Mouse (Mus musculus) midbrain, embryonic 15.5 days (tissue): Measurements from ENCODE around the gene Vstm2b. TPM values are rescaled to one million over a fixed set of nuclear protein-coding genes. Genes with fewer than 3 reads are reported as not detected.
A peak's percentile ranks its signal among the peaks of the same experiment; 100 is the strongest.

Experiments used
- ATAC-seq: fragments of 200-750 bp; cut with Nextera tagmentation; replicated peaks from 2 replicates; pipeline ENCODE4 v1.8.0; 2017; ENCODE audit warnings: moderate TSS enrichment
- H3K27ac ChIP-seq: fragments of 300-500 bp; sonication (generic); 2 replicates; pipeline ENCODE4 v1.5.1; 2015; ENCODE audit warnings: mild to moderate bottlenecking, inconsistent platforms
- H3K27me3 ChIP-seq: fragments of 300-500 bp; sonication (generic); replicated peaks from 2 replicates; pipeline ENCODE4 v1.6.1; 2015; ENCODE audit warnings: inconsistent platforms
- H3K36me3 ChIP-seq: fragments of 300-500 bp; sonication (generic); replicated peaks from 2 replicates; pipeline ENCODE4 v1.6.1; 2015; ENCODE audit warnings: inconsistent platforms
- H3K4me1 ChIP-seq: fragments of 300-500 bp; sonication (generic); 2 replicates; pipeline ENCODE4 v1.6.1; 2015; ENCODE audit warnings: inconsistent platforms
- H3K4me2 ChIP-seq: fragments of 300-500 bp; sonication (generic); 2 replicates; pipeline ENCODE4 v1.6.1; 2015; ENCODE audit warnings: inconsistent platforms, mild to moderate bottlenecking, moderate library complexity
- H3K4me3 ChIP-seq: fragments of 300-500 bp; sonication (generic); 2 replicates; pipeline ENCODE4 v1.5.1; 2015; ENCODE audit warnings: mild to moderate bottlenecking, inconsistent platforms
- H3K9ac ChIP-seq: fragments of 300-500 bp; sonication (generic); 2 replicates; pipeline ENCODE4 v1.6.1; 2015; ENCODE audit warnings: mild to moderate bottlenecking, inconsistent platforms
- H3K9me3 ChIP-seq: fragments of 300-500 bp; sonication (generic); 2 replicates; pipeline ENCODE4 v1.6.1; 2016; ENCODE audit warnings: inconsistent platforms
- WGBS: fragments of 180-500 bp; shearing (Covaris S2); methylation state at CpG from one replicate; pipeline ENCODE4 v1.1.7; 2015; ENCODE audit warnings: mixed read lengths; 5-methylcytosine and 5-hydroxymethylcytosine counted together
- polyA plus RNA-seq: library from polyadenylated mRNA; unstranded; fragments of >200 nt; fragmentation: Nextera tagmentation; extraction: Ambion mirVana; gene quantifications from 2 replicates; pipeline ENCODE4 v1.2.1, GENCODE M21; 2015

Vstm2b gene
- polyA plus RNA-seq: 23.4 and 25.9 TPM in 2 replicates

DNA sequence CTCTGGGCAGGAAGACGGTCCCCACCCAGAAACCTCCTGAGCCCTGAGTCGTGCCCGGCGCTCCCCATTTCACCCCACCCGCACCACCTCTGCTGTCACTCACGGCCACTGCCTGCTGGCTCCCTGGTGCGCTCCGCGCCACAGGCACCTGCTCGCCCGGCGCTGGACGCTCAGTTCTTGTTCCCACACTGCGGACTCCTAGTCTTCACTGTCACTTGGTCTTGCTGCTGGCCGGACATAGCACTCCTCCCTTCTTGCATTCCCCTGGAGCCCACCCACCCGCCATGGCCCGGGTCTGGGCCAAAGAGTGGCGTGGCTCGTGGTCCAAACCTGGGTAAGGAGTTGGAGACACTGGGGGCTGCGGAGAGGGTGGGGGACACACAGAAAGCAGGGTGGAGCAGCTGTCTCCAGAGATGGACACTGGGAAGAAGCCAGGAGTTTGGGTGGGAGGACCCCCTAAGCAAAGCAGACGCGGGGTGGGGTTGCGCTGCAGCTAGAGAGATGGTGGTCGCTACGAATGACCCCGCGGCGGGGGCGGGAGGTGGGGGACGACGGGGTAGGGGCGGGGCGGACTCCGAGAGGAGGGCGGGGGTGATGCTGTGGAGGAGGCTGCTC, at the start of gene Vstm2b:
TSS of gene Vstm2b (plus strand) at position 233 of the 615 bp plus-strand sequence.
- peak within 1 kb of the TSS; percentile 73 for H3K9ac ChIP-seq
- H3K36me3 ChIP-seq: no peaks in the 10 kb centered on the region
- WGBS: under 1% methylated on average over 35 of the region's 35 CpGs
- peak within 1 kb of the TSS; percentile 95 for H3K4me2 ChIP-seq
- peak within 1 kb of the TSS; percentile 66 for H3K4me3 ChIP-seq
- no peaks in the 10 kb centered on the region for H3K9me3 ChIP-seq
- H3K27ac ChIP-seq: peak within 1 kb of the TSS; percentile 66
- H3K4me1 ChIP-seq: peaks cover 39% of the 10 kb centered on the region
- H3K27me3 ChIP-seq: peaks cover 6% of the 10 kb centered on the region; the same call in 1 of the 2 replicates
- ATAC-seq: peak; percentile 25

DNA sequence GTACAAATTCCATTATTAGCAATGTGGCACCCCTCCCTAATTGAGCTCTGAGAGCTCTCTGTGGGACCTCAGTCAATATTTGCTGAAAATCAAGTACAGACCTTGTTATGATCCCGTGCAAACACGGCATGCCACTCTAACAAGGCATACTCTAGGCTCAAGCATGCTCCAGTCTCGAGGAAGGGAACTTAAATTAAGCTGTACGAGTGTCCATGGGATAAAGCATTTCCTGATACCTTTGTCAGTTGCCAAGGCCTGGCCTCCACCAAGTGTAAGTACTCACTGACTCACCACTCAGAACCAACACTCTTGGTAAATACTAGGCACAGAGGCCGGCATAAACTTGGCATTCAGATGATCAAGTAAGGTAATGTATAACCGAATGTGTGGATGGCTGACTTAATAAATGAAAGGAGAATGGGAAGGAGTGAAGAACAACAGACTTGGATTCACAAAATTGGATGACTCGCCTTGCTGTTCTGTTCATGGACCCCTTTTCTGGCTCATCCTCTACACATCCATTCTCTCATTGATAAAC, 42.0 kb upstream of the Vstm2b start:
- Histone ChIP-seq H3K9me3 (no peaks in the 10 kb centered on the region), H3K27me3 (no peaks in the 10 kb centered on the region), H3K27ac (no peak overlapping the region), H3K36me3 (no peaks in the 10 kb centered on the region), H3K4me2 (no peak overlapping the region), H3K4me1 (no peaks in the 10 kb centered on the region), H3K4me3 (no peak overlapping the region), H3K9ac (no peak overlapping the region)
- WGBS: 84% methylated on average over 7 of the region's 7 CpGs
- no peak for ATAC-seq

DNA sequence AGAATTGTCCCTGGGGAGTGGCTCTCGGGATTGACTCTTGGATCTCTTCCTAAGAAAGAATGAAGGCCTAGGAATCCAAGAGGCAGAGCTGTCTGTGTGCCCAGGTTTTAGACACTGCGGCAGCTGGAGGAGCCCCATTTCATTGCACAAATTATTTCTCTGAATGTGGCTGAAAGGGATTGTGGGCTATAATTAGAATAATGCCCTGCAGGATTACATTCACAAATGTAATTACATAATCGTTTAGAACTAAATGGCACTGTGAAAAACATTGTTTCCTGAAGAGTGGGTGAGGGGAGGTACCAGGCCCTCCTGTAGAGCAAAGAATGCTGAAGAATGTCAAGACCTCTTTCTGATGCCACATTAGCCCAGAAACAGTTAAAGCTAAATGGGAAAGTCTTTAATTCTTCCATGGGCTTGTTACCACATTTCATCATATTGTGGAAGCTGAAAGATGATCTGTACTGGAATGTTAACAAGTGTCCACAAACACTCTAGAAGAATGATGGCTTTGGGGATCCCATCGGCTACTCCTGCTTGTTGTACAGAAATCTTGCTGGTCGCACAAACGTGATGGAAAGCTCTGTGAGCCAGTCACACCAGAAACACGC, 24.6 kb upstream of the Vstm2b start:
- H3K9ac ChIP-seq: no peak overlapping the region
- H3K4me3 ChIP-seq: no peak overlapping the region
- no peak overlapping the region for H3K27ac ChIP-seq
- no peaks in the 10 kb centered on the region for H3K36me3 ChIP-seq
- H3K4me1 ChIP-seq: 0 out of 2 replicates have a peak, but pooled peaks cover 3% of the 10 kb centered on the region
- H3K4me2 ChIP-seq: no peak overlapping the region
- no peak for ATAC-seq
- WGBS: 49% methylated on average over 7 of the region's 7 CpGs
- no peaks in the 10 kb centered on the region for H3K27me3 ChIP-seq
- no peaks in the 10 kb centered on the region for H3K9me3 ChIP-seq

DNA sequence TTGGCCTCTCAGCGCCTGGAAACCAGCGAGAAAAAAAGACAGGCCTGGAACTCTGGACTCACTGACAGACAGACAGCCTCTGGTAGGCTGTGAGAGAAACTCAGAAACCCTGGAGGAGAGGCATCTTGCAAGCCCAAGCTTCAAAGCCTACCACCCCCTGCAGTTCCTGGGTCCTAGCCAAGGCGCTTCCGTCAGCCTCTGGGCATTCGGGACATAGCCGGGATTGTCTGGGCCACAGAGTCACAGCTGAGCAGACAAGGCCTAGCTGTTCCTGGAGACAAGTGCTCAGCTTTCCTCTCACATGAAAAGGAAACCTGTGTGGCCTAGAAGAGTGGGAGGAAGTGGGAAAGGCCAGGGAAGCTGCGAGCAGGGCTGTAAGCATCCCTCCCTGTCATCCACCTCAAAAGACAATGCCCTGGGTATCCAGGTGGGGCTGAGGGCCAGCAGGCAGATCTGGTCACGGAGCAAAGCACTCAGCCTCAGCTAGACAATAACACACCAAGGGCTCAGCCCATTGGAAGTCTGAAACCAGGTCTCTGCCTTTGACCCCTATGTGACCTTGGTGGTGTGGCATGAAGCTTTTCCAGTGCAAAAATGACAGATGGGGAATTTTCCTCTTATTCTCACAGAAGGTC, 13.2 kb upstream of the Vstm2b start:
- Histone ChIP-seq H3K36me3 (no peaks in the 10 kb centered on the region), H3K4me2 (no peak overlapping the region), H3K27ac (peak overlapping the region; percentile 22; the same call in 1 of the 2 replicates), H3K9me3 (no peaks in the 10 kb centered on the region), H3K27me3 (no peaks in the 10 kb centered on the region), H3K4me1 (0 out of 2 replicates have a peak, but pooled peaks cover 5% of the 10 kb centered on the region), H3K9ac (no peak overlapping the region), H3K4me3 (no peak overlapping the region)
- 49% methylated on average over 8 of the region's 8 CpGs for WGBS
- peak; percentile 68; the same call in 1 of the 2 replicates for ATAC-seq

DNA sequence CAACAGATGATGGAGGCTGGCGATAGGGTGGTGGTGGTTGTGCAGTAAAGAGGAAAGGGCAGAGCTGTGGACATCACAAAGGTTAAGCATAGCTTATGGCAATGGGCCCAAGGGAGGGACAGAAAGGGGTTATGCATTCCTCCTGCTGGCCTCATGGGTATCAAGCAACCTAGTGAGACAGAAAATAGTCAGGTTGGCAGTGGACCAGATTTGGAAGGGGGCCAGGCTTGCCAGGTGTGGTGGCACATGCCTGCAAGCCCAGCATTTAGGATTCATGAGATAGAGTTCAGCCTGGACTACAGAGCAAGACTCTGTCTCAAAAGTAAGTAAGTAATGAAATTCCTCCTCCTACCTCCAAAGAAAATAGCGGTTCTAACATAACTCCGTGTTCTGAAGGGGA, 9.8 kb upstream of the Vstm2b start:
- Histone ChIP-seq H3K36me3 (no peaks in the 10 kb centered on the region), H3K4me2 (no peak overlapping the region), H3K9me3 (no peaks in the 10 kb centered on the region), H3K4me1 (0 out of 2 replicates have a peak, but pooled peaks cover 5% of the 10 kb centered on the region), H3K27me3 (no peaks in the 10 kb centered on the region), H3K27ac (no peak overlapping the region), H3K9ac (no peak overlapping the region), H3K4me3 (no peak overlapping the region)
- ATAC-seq: no peak
- 95% methylated on average over 3 of the region's 3 CpGs for WGBS

DNA sequence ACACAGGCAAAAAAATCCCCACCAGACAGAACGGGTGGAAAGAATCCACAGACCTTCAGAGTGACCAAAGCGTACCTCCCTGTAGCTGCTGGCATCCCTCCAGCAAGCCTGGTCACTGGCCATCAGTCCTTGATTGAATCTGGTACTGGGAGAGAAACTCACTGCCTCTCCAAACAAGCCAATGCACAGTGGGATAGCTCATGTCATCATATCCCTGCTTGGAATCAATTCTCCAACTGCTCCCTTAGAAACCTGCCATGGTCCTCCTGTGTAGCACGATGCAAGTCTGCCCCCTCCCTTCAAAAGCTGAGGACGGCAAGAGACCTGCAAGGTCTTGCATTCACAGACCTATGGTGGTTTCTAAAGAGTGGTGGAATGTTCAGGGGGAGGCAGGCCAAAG, 1.2 kb upstream of the Vstm2b start:
- no peak for ATAC-seq
- Histone ChIP-seq H3K4me1 (peaks cover 27% of the 10 kb centered on the region), H3K4me3 (no peak overlapping the region), H3K9ac (no peak overlapping the region), H3K36me3 (no peaks in the 10 kb centered on the region), H3K27me3 (peaks cover 6% of the 10 kb centered on the region; the same call in 1 of the 2 replicates), H3K4me2 (0 out of 2 replicates have a peak overlapping the region, but pooled peaks have one; percentile 95), H3K9me3 (no peaks in the 10 kb centered on the region), H3K27ac (no peak overlapping the region)
- WGBS: 61% methylated on average over 4 of the region's 4 CpGs

DNA sequence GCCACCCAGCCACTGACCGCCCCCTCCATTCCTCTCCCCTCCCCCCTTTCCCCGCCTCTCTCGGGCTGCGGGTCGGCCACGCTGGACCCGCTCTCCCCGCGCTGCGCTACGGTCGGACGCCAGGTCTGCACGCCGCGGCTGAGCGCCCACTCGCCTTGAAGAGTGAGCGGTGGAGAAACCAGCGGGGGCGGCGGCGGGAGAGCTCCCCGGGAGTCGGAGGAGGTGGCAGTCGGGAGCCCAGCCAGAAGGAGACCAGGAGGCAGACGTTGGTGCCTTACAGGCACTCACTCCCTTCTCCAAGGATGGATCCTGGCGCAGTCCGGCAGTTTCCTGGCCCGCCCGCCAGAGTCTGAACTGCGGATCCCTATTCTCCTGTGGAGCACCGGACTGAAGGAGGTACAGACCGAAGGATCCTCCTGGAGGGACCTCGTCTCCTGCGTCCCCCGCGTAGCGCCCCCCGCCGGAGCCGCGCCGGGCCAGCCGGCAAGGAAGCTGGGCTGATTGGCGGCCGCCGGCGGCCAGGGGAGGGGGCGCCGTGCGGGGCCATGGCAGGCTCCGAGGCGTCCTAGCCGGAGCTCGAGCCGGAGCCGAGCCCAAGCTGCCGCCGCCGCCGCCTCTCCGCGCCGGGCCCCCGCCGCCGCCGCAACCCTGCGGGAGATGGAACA, 715 bp downstream of the Vstm2b start:
- ATAC-seq: peak; percentile 38
- WGBS: under 1% methylated on average over 63 of the region's 70 CpGs
- H3K9me3 ChIP-seq: no peaks in the 10 kb centered on the region

DNA sequence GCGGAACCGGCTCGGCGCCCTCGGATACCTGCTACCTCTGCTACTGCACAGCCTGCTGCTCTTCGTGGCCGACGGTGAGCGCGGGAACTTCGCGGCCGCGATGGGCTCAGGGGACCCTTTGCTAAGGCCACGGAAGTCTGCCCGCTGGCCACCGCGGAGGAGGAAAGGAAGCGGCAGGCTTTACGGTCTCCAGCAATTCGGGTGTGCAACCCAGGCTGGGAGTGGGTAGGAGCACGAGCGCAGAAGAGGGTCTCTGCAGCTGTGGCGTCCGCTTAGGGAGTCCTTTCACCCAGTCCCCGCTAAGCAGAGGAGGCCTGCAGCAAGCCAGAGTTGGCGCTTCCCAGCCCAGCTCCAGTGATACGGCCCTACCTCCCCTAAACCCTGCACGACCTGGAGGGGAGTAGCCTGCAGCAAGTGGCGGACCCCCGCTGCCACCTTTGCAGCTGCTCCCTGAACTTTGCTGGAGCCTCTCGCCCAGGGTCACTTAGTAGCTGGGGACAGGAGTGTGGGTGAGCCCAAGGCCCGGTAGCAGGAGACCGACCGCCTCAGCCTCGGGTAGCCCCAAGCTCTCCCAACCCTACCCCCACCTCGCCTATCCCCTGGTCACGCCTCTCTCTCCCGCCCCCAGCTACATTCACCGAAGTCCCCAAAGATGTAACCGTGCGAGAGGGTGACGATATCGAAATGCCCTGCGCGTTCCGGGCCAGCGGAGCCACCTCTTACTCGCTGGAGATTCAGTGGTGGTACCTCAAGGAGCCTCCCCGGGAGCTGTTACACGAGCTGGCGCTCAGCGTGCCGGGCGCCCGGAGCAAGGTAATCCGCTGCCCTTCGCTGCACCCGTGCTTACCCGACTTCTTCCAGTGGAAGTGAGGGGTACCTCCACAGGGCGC, 1.5 kb downstream of the Vstm2b start:
- Histone ChIP-seq H3K4me3 (peak overlapping the region; percentile 66), H3K4me1 (peaks cover 46% of the 10 kb centered on the region), H3K9me3 (no peaks in the 10 kb centered on the region)

More for the DNA sequence above, 715 bp downstream of the Vstm2b start:
- Histone ChIP-seq H3K9ac (peak overlapping the region; percentile 73), H3K4me3 (peak overlapping the region; percentile 66), H3K27me3 (peaks cover 6% of the 10 kb centered on the region; the same call in 1 of the 2 replicates), H3K4me2 (peak overlapping the region; percentile 95), H3K36me3 (no peaks in the 10 kb centered on the region), H3K27ac (peak overlapping the region; percentile 66), H3K4me1 (peaks cover 46% of the 10 kb centered on the region)

DNA sequence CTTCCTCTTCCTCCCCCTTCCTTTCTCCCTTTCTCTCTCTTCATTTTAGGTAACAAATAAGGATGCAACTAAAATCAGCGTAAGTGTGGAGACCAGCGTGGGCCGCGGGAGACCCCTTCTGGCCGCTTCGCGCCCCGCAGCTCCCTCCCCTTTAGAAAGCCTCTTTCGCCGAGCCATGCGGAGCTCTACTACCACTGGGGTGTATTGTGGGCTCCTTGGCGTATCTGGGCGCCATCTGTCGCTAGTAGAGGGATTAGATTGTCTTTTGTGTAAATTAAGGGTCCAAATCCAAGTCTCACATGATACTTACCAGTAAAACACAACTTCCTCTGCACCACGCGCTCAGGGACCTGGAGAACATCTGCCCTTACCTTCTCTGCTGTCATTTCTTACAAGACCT, 3.1 kb downstream of the Vstm2b start:
- no peaks in the 10 kb centered on the region for H3K36me3 ChIP-seq
- peaks cover 46% of the 10 kb centered on the region for H3K4me1 ChIP-seq
- H3K9me3 ChIP-seq: no peaks in the 10 kb centered on the region
- H3K27ac ChIP-seq: no peak overlapping the region
- ATAC-seq: peak; percentile 81
- H3K4me3 ChIP-seq: peak overlapping the region; percentile 66
- WGBS: 2% methylated on average over 16 of the region's 16 CpGs
- peaks cover 6% of the 10 kb centered on the region; the same call in 1 of the 2 replicates for H3K27me3 ChIP-seq
- H3K4me2 ChIP-seq: peak overlapping the region; percentile 95
- peak overlapping the region; percentile 73; the same call in 1 of the 2 replicates for H3K9ac ChIP-seq

More for the DNA sequence above, 1.5 kb downstream of the Vstm2b start:
- Histone ChIP-seq H3K9ac (peak overlapping the region; percentile 73), H3K36me3 (no peaks in the 10 kb centered on the region), H3K27ac (peak overlapping the region; percentile 66), H3K4me2 (peak overlapping the region; percentile 95), H3K27me3 (peaks cover 6% of the 10 kb centered on the region; the same call in 1 of the 2 replicates)
- peak; percentile 37 for ATAC-seq
- under 1% methylated on average over 61 of the region's 61 CpGs for WGBS

DNA sequence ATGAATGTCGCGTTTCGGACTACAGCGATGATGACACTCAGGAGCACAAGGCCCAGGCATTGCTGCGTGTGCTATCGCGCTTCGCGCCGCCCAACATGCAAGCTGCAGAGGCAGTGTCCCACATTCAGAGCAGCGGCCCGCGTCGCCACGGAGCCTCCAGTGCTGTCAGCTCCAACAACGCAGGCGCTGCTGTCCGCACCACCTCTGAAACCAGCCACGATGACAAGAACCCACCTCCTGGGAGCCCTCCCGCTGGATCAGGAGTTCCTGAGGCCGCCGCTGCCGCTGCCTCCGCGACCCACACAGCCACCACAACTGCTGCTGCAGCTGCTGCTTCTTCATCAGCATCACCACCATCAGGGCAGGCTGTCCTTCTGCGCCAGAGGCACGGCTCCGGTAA, 4.4 kb downstream of the Vstm2b start:
- no peaks in the 10 kb centered on the region for H3K9me3 ChIP-seq
- 15% methylated on average over 28 of the region's 28 CpGs for WGBS
- H3K36me3 ChIP-seq: no peaks in the 10 kb centered on the region
- ATAC-seq: no peak
- H3K4me1 ChIP-seq: peaks cover 46% of the 10 kb centered on the region
- no peak overlapping the region for H3K27ac ChIP-seq
- no peaks in the 10 kb centered on the region for H3K27me3 ChIP-seq
- peak overlapping the region; percentile 95 for H3K4me2 ChIP-seq
- peak overlapping the region; percentile 34 for H3K9ac ChIP-seq
- H3K4me3 ChIP-seq: peak overlapping the region; percentile 35

DNA sequence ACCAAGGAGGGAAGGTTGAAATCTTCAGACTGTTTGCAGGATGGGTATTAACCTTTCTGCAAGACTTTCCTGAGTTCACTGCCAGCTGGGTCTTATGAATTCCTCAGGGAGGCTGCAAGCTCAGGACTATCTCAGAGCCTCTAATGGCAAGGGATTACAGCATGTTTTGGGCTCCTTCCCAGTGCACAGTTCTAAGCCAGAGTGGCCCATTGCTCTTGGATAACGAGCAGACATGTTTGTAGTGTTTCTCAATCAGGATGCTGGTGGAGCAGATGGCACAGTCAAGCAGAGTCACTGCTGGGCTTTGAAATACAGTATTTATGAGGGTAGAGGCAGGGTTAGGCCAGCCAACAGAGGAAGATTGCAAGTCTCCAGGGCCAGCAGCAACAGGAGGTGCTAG, 8.4 kb downstream of the Vstm2b start:
- H3K27me3 ChIP-seq: no peaks in the 10 kb centered on the region
- peaks cover 27% of the 10 kb centered on the region for H3K4me1 ChIP-seq
- no peak for ATAC-seq
- no peak overlapping the region for H3K27ac ChIP-seq
- H3K4me3 ChIP-seq: no peak overlapping the region
- no peaks in the 10 kb centered on the region for H3K9me3 ChIP-seq
- no peaks in the 10 kb centered on the region for H3K36me3 ChIP-seq
- no peak overlapping the region for H3K4me2 ChIP-seq
- WGBS: 46% methylated on average over 1 of the region's 1 CpGs
- no peak overlapping the region for H3K9ac ChIP-seq
